Mouse (Mus musculus) lung, postnatal 0 days (tissue): ENCODE measurements around the gene Osbpl6.

ENCODE experiments used
- CTCF ChIP-seq: IDR thresholded peaks from 2 replicates; pipeline ENCODE4 v1.5.1; 2016; ENCODE audit warnings: antibody characterized with exemption, mild to moderate bottlenecking
- EP300 ChIP-seq: IDR thresholded peaks from 2 replicates; pipeline ENCODE4 v1.6.1; 2016; ENCODE audit warnings: antibody characterized with exemption, mild to moderate bottlenecking, control low read depth

DNA sequence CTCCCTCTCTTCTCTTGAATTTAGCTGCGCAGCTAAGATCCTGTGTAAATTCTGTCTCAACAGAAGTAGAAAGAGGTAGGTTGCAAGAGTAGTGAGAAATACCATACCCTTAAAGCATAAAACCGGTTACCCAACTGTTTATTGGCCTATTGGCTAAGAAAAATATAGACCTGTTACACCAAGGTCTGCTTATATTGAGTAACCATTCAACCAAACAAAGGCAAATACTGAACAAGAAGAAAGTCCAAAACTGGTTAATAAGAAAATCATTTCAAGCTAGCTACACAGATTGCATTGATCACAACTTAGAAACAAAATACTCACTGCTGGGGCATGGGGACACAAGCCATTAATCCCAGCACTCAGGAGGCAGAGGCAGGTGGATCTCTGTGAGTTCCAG lies 233.3 kb downstream of the Osbpl6 start:
- TF ChIP-seq CTCF (no peak), EP300 (no peak)
